Mouse (Mus musculus): Measurements from ENCODE around the gene Ubap2. TPM values are rescaled to one million over a fixed set of nuclear protein-coding genes. Genes with fewer than 3 reads are reported as not detected.

Gene Ubap2
- total and polyA plus RNA-seq, 2 experiments from 2014 or later: 18.2 to 27.1 TPM

- no peak overlapping the region for H3K9ac ChIP-seq (replicated peaks; ENCODE audit: low read depth, low read length)
- H3K4me2 ChIP-seq (ENCODE audit: low read depth, low read length): no peak overlapping the region
- ATAC-seq (ENCODE audit: insufficient read depth, low read depth) (no peak), DNase-seq (ENCODE audit: low spot score) (no peak)
- H3K4me3 ChIP-seq (ENCODE audit: low read depth, low read length): no peak overlapping the region
- no peaks in the 10 kb centered on the region for H3K4me1 ChIP-seq (ENCODE audit: control insufficient read depth, insufficient read depth)
- TF ChIP-seq CTCF (IDR thresholded peaks at IDR 0.05; ENCODE audit: low read depth) (no peak), EP300 (IDR thresholded peaks at IDR 0.05; ENCODE audit: low read depth) (no peak)
- no peaks in the 10 kb centered on the region for H3K9me3 ChIP-seq (replicated peaks; ENCODE audit: control insufficient read depth, low read length)
- no peaks in the 10 kb centered on the region for H3K27me3 ChIP-seq (ENCODE audit: control insufficient read depth, insufficient read depth, low read length)
- 87% methylated on average over 8 of the region's 8 CpGs for WGBS
- peaks cover 97% of the 10 kb centered on the region for H3K36me3 ChIP-seq (replicated peaks; ENCODE audit: control insufficient read depth, insufficient read depth, low read length)
- no peak overlapping the region for H3K27ac ChIP-seq (ENCODE audit: low read depth)
Observed at GRCm38 (mm10) chr4:41202135-41202534, 72.8 kb downstream of the Ubap2 start.

- peak; percentile 11 for DNase-seq (ENCODE audit: low spot score)
- H3K27me3 ChIP-seq (ENCODE audit: control insufficient read depth, insufficient read depth, low read length): no peaks in the 10 kb centered on the region
- ATAC-seq (ENCODE audit: insufficient read depth, low read depth): peak; percentile 45; the same call in 1 of the 2 replicates
- H3K4me1 ChIP-seq (ENCODE audit: control insufficient read depth, insufficient read depth): no peaks in the 10 kb centered on the region
- H3K9ac ChIP-seq (replicated peaks; ENCODE audit: low read depth, low read length): no peak overlapping the region
- no peak for TF ChIP-seq EP300 (IDR thresholded peaks at IDR 0.05; ENCODE audit: low read depth)
- TF ChIP-seq CTCF (IDR thresholded peaks at IDR 0.05; ENCODE audit: low read depth): no peak
- peaks cover 92% of the 10 kb centered on the region for H3K36me3 ChIP-seq (replicated peaks; ENCODE audit: control insufficient read depth, insufficient read depth, low read length)
- H3K27ac ChIP-seq (ENCODE audit: low read depth): no peak overlapping the region
- H3K9me3 ChIP-seq (replicated peaks; ENCODE audit: control insufficient read depth, low read length): no peaks in the 10 kb centered on the region
- 34% methylated on average over 3 of the region's 3 CpGs for WGBS
- no peak overlapping the region for H3K4me3 ChIP-seq (ENCODE audit: low read depth, low read length)
- no peak overlapping the region for H3K4me2 ChIP-seq (ENCODE audit: low read depth, low read length)
Observed at GRCm38 (mm10) chr4:41196861-41197610, 77.9 kb downstream of the Ubap2 start.

- no peak overlapping the region for H3K9ac ChIP-seq (replicated peaks; ENCODE audit: low read depth, low read length)
Observed at GRCm38 (mm10) chr4:41195328-41195727, 79.6 kb downstream of the Ubap2 start.

GRCm38 (mm10) chr4:41192544-41193512, 82.1 kb downstream of the Ubap2 start:
- no peaks in the 10 kb centered on the region for H3K9me3 ChIP-seq (replicated peaks; ENCODE audit: control insufficient read depth, low read length)
- TF ChIP-seq CTCF (IDR thresholded peaks at IDR 0.05; ENCODE audit: low read depth) (no peak), EP300 (IDR thresholded peaks at IDR 0.05; ENCODE audit: low read depth) (no peak)
- H3K27ac ChIP-seq (ENCODE audit: low read depth): no peak overlapping the region
- WGBS: 65% methylated on average over 14 of the region's 14 CpGs
- peaks cover 74% of the 10 kb centered on the region for H3K36me3 ChIP-seq (replicated peaks; ENCODE audit: control insufficient read depth, insufficient read depth, low read length)
- ATAC-seq (ENCODE audit: insufficient read depth, low read depth): no peak
- H3K4me3 ChIP-seq (ENCODE audit: low read depth, low read length): no peak overlapping the region
- DNase-seq (ENCODE audit: low spot score): no peak
- no peak overlapping the region for H3K4me2 ChIP-seq (ENCODE audit: low read depth, low read length)
- H3K27me3 ChIP-seq (ENCODE audit: control insufficient read depth, insufficient read depth, low read length): no peaks in the 10 kb centered on the region
- no peak overlapping the region for H3K9ac ChIP-seq (replicated peaks; ENCODE audit: low read depth, low read length)
- H3K4me1 ChIP-seq (ENCODE audit: control insufficient read depth, insufficient read depth): no peaks in the 10 kb centered on the region

More at GRCm38 (mm10) chr4:41195328-41195727, 79.6 kb downstream of the Ubap2 start:
- no peaks in the 10 kb centered on the region for H3K4me1 ChIP-seq (ENCODE audit: control insufficient read depth, insufficient read depth)
- no peak for ATAC-seq (ENCODE audit: insufficient read depth, low read depth)
- no peak for DNase-seq (ENCODE audit: low spot score)
- no peaks in the 10 kb centered on the region for H3K27me3 ChIP-seq (ENCODE audit: control insufficient read depth, insufficient read depth, low read length)
- H3K4me2 ChIP-seq (ENCODE audit: low read depth, low read length): no peak overlapping the region
- no peaks in the 10 kb centered on the region for H3K9me3 ChIP-seq (replicated peaks; ENCODE audit: control insufficient read depth, low read length)
- H3K4me3 ChIP-seq (ENCODE audit: low read depth, low read length): no peak overlapping the region
- no peak overlapping the region for H3K27ac ChIP-seq (ENCODE audit: low read depth)
- H3K36me3 ChIP-seq (replicated peaks; ENCODE audit: control insufficient read depth, insufficient read depth, low read length): peaks cover 91% of the 10 kb centered on the region
- whole genome bisulfite sequencing: 90% methylated on average over 15 of the region's 15 CpGs
- no peak for TF ChIP-seq CTCF (IDR thresholded peaks at IDR 0.05; ENCODE audit: low read depth)
- TF ChIP-seq EP300 (IDR thresholded peaks at IDR 0.05; ENCODE audit: low read depth): no peak

- no peak for TF ChIP-seq CTCF (IDR thresholded peaks at IDR 0.05; ENCODE audit: low read depth)
- TF ChIP-seq EP300 (IDR thresholded peaks at IDR 0.05; ENCODE audit: low read depth): no peak
Observed at GRCm38 (mm10) chr4:41189809-41190208, 85.1 kb downstream of the Ubap2 start.

More at GRCm38 (mm10) chr4:41189809-41190208, 85.1 kb downstream of the Ubap2 start:
- DNase-seq (ENCODE audit: low spot score): no peak
- H3K9me3 ChIP-seq (replicated peaks; ENCODE audit: control insufficient read depth, low read length): no peaks in the 10 kb centered on the region
- no peak overlapping the region for H3K4me3 ChIP-seq (ENCODE audit: low read depth, low read length)
- H3K9ac ChIP-seq (replicated peaks; ENCODE audit: low read depth, low read length): no peak overlapping the region
- peaks cover 64% of the 10 kb centered on the region for H3K36me3 ChIP-seq (replicated peaks; ENCODE audit: control insufficient read depth, insufficient read depth, low read length)
- no peak overlapping the region for H3K27ac ChIP-seq (ENCODE audit: low read depth)
- no peak overlapping the region for H3K4me2 ChIP-seq (ENCODE audit: low read depth, low read length)
- WGBS: 83% methylated on average over 2 of the region's 2 CpGs
- H3K4me1 ChIP-seq (ENCODE audit: control insufficient read depth, insufficient read depth): no peaks in the 10 kb centered on the region
- H3K27me3 ChIP-seq (ENCODE audit: control insufficient read depth, insufficient read depth, low read length): no peaks in the 10 kb centered on the region
- no peak for ATAC-seq (ENCODE audit: insufficient read depth, low read depth)

Measured in heart, postnatal 0 days (tissue).